7 mouse cellular contexts compared by ENCODE assay signal in the genomic region with DNA sequence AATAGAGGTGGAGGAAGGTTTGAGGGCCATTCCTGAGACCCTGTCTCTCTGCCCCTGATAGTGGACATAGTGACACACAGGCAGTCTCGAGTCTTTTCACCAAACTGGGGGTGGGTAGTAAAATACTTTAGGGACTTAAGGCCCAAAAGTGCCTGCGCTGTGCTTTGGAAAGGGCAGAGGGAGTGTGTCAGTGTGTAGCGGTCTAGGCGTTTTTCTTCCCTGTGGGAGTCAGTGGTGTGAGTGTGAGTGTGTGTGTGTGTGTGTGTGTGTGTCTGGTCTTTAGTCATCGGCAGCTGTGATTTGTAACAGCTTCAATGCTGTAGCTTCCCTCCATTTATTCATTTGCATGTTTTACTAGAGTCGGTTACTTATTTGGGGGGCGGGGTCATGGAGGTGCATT. TPM values are rescaled to one million over a fixed set of nuclear protein-coding genes. Genes with fewer than 3 reads are reported as not detected.
DNase-seq lines count a peak whose midpoint lies in the region; ATAC-seq lines count a peak whose summit lies in the region.

No protein-coding gene starts in this region.

- ATAC-seq in lung, embryonic 16.5 days (ENCODE audit: low read depth): 0 out of 2 replicates have a peak, but pooled peaks have one; percentile 0
- no peak for ATAC-seq in forebrain, embryonic 15.5 days (replicated peaks)
- no peak for ATAC-seq in liver, embryonic 12.5 days

- WGBS in lung, embryonic 16.5 days: 26% methylated on average over 7 of the region's 7 CpGs
- 25% methylated on average over 7 of the region's 7 CpGs for WGBS in forebrain, embryonic 15.5 days
- 32% methylated on average over 7 of the region's 7 CpGs for WGBS in liver, embryonic 12.5 days (ENCODE audit: insufficient replicate concordance)

- peaks cover 29% of the 10 kb centered on the region for H3K4me1 ChIP-seq in lung, embryonic 16.5 days (replicated peaks; ENCODE audit: control insufficient read depth, insufficient read depth, low read length)
- peaks cover 31% of the 10 kb centered on the region for H3K4me1 ChIP-seq in forebrain, embryonic 15.5 days
- peaks cover 40% of the 10 kb centered on the region for H3K4me1 ChIP-seq in liver, embryonic 12.5 days

- no peaks in the 10 kb centered on the region; the same call in 1 of the 2 replicates for H3K27me3 ChIP-seq in lung, embryonic 16.5 days (ENCODE audit: control insufficient read depth, insufficient read depth, low read depth, low read length)
- H3K27me3 ChIP-seq in forebrain, embryonic 15.5 days: peaks cover 44% of the 10 kb centered on the region
- H3K27me3 ChIP-seq in liver, embryonic 12.5 days (replicated peaks): peaks cover 83% of the 10 kb centered on the region

- peak overlapping the region; percentile 76 for H3K4me3 ChIP-seq in lung, embryonic 16.5 days (ENCODE audit: low read length)
- peak overlapping the region; percentile 48; the same call in 1 of the 2 replicates for H3K4me3 ChIP-seq in forebrain, embryonic 15.5 days
- peak overlapping the region; percentile 56 for H3K4me3 ChIP-seq in liver, embryonic 12.5 days

- H3K36me3 ChIP-seq in lung, embryonic 16.5 days (ENCODE audit: control insufficient read depth, insufficient read depth, low read length): no peaks in the 10 kb centered on the region
- no peaks in the 10 kb centered on the region for H3K36me3 ChIP-seq in forebrain, embryonic 15.5 days
- H3K36me3 ChIP-seq in liver, embryonic 12.5 days: no peaks in the 10 kb centered on the region

- H3K27ac ChIP-seq in lung, embryonic 16.5 days (ENCODE audit: low read length): peak overlapping the region; percentile 86
- H3K27ac ChIP-seq in forebrain, embryonic 15.5 days (replicated peaks): no peak overlapping the region
- no peak overlapping the region for H3K27ac ChIP-seq in liver, embryonic 12.5 days

- no peaks in the 10 kb centered on the region for H3K9me3 ChIP-seq in lung, embryonic 16.5 days (ENCODE audit: control insufficient read depth, low read length)
- H3K9me3 ChIP-seq in forebrain, embryonic 15.5 days: no peaks in the 10 kb centered on the region
- H3K9me3 ChIP-seq in liver, embryonic 12.5 days (replicated peaks): no peaks in the 10 kb centered on the region

- H3K4me2 ChIP-seq in lung, embryonic 16.5 days (ENCODE audit: low read depth, low read length): peak overlapping the region; percentile 89
- peak overlapping the region; percentile 95 for H3K4me2 ChIP-seq in forebrain, embryonic 15.5 days (replicated peaks)
- peak overlapping the region; percentile 73 for H3K4me2 ChIP-seq in liver, embryonic 12.5 days

- no peak for DNase-seq in lung, postnatal 25 days (ENCODE audit: low spot score)
- DNase-seq in yolk sac, embryonic 10.5 days (ENCODE audit: low spot score): peak; percentile 45
- no peak for DNase-seq in layer of hippocampus, postnatal 14 days (ENCODE audit: low spot score in 2 of 2)
- no peak for DNase-seq in left cerebral cortex, postnatal 10 days (ENCODE audit: extremely low spot score in 1 of 2, low spot score in 2 of 2)

- intact Hi-C loops in left cerebral cortex, postnatal 10 days (cut with DNase I): loop anchor here (5.0 kb wide), 2 partner anchors 87 to 582 kb away; no protein-coding TSS in a partner anchor

- peak overlapping the region; percentile 89 for H3K9ac ChIP-seq in lung, embryonic 16.5 days (ENCODE audit: low read length)
- no peak overlapping the region for H3K9ac ChIP-seq in forebrain, embryonic 15.5 days (replicated peaks)
- no peak overlapping the region for H3K9ac ChIP-seq in liver, embryonic 12.5 days

RNA-seq across cellular contexts. Expression of a gene that starts 0.6 kb away (rescaled TPM):
- 758 and 782 TPM in 2 replicates for polyA plus RNA-seq in lung, embryonic 16.5 days (2015; fragmentation: Nextera tagmentation; extraction: Ambion mirVana)
- 118 and 121 TPM in 2 replicates for polyA plus RNA-seq in forebrain, embryonic 15.5 days (2015; fragmentation: Nextera tagmentation; extraction: Ambion mirVana)
- polyA plus RNA-seq in liver, embryonic 12.5 days (2016; fragmentation: Nextera tagmentation; extraction: Ambion mirVana): 214 and 225 TPM in 2 replicates
- total RNA-seq in layer of hippocampus, postnatal 14 days (2021): 100 to 1,000 TPM; 230 to 252 TPM
- 100 to 1,000 TPM; 180 to 192 TPM for total RNA-seq in left cerebral cortex, postnatal 10 days (2021)
